Mouse (Mus musculus): ENCODE data around the gene Ralgps1.

DNA sequence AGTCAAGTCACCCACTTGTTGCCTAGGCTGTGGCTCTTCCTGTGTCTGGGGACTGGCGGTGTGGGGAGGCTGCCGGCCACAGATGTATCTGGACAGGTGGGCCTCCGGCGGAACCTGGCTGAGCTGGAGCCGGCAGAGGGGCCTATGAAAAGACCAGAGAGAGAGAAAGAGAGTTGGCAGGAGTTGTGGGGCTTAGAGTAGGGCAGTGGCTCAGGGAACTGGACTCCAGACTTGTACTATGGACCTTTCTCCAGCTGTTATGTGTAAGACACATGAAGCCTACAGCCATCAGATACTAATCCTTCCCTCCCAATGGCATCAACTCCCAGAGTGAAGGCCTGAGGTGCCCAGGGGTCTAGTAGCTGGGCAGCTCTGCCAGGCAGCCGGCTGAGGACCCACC, 212.4 kb downstream of the Ralgps1 start:
- TF ChIP-seq CTCF (IDR thresholded peaks at IDR 0.05; ENCODE audit: borderline replicate concordance, insufficient read depth, low read depth, low read length) (no peak), POLR2A (IDR thresholded peaks at IDR 0.05; ENCODE audit: borderline replicate concordance, insufficient read depth, low read length) (no peak)

All from cerebellum, adult 2 months (tissue).